Mouse (Mus musculus): ENCODE results near the gene Unc93a. TPM values are rescaled to one million over a fixed set of nuclear protein-coding genes. Genes with fewer than 3 reads are reported as not detected.
"Not testable (repeated sequence)": the region's sequence is repeated elsewhere in the genome, so short reads cannot be mapped to it uniquely, and the experiment has no call there.

Gene Unc93a
- total RNA-seq, 2 experiments from 2014 or later: not detected

DNA sequence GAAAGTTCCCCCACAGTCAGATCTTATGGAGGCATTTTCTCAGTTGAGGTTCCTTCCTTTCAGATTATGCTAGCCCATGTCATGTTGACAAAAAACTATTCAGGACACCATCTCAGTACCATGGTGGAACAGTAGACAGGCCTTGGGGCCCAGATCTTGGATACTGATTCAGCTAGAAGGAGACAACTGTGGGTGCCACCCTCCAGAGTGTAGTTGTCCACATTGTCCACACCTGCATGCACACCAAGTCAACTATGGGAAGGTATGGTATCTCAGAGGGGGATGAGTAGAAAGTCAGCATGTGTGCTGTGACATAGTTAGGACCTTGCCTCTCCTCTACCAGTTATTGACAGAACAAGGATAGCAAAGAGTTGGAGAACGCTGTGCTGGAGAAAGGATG lies 40.1 kb downstream of the Unc93a start:
- DNase-seq (ENCODE audit: low spot score in 2 of 2): not testable (repeated sequence)

DNA sequence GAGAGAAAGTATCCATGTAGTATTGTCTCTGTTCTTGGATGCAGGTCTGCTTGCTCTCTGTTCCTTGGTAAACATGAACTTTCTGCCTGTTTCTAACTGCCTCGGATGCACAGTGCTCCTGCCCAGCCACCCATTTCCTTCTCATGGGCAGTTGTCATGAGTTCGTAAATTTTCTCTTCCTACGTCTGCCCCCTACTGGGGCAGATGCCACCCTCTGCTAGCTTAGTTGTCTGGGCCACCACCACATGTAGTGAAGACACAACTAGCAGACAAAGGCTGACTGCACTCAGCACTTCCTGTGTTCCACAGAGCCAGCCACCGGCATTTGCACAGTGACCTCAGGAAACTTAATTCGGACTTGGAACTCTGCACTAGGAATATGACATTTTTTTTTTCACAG lies 62.4 kb downstream of the Unc93a start:
- DNase-seq (ENCODE audit: low spot score in 2 of 2): not testable (repeated sequence)

DNA sequence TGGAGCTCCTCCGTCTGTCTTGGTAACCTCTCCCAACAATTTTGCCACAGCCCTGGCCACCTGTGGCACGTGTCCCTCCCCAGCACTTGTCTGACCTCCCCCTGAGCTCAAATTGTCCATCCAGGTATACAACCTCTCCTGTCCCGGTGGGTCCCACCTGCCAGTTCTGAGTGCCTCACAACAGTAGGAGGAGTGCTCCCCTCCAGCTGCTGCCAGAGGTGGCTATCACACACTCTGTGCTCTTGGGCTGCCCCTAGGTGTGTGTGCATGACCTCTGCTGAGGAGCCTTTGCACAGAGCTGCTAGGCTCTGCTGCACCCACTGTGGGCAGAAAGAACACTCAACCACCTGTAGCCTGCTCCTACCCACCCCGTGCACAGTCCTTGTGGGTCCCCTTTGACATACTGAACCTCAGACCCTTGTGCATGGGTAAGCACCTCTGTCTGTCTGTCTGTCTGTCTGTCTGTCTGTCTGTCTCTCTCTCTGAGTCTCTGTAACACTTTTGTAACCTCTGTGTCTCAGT lies 63.7 kb downstream of the Unc93a start:
- DNase-seq (ENCODE audit: low spot score in 2 of 2): not testable (repeated sequence)

DNA sequence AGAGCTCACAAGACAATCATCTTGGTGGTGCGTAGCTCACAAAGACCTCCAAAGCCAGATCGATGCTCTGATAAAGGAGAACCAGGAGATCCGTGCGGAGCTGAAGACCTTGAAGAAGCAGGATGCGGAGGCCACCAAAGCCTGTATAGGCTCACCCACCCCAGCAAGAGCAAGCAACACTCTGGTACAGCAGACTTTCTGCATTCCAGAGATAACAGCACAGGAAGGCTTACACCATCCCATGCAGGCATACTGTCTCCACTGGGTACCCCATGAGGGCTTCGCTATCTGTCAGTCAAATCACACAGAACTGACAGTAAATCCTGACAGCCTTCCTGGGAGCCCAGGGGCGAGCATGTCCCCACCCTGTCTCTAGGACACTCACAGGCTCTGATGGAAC lies 68.7 kb downstream of the Unc93a start:
- not testable (repeated sequence) for DNase-seq (ENCODE audit: low spot score in 2 of 2)

DNA sequence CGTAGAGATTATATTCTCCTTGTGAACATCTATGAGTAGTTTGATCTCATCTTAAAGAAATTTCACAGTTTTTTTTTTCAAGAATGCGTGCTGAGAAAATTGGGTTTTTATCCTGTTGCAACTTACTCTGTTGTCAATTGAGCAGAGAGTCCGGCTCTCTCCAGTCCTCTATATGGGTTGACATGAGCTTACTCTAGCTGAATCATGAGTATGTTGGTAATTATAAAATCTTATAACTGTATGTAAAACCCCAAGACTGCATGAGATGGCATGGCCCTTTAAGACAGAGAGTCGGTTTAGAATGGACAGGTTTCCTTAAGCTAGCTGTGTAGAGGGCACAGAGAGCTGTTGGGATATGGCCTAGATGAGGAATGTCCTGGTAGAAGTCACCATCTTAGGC lies 70.8 kb downstream of the Unc93a start, which contains the start of gene Tcp10b:
Gene Tcp10b (plus strand): TSS at position 301 of the 400 bp plus-strand sequence.
- DNase-seq (ENCODE audit: low spot score in 2 of 2): not testable (repeated sequence)

Other genes with a start within 250 kb of the Unc93a start
- gene Pnldc1, start 221.6 kb downstream of the Unc93a start, total RNA-seq (2021): 1 to 10 TPM; 1.3 to 2.8 TPM
- 100 to 1,000 TPM; 224 to 239 TPM for gene Tcp1, start 216.1 kb downstream of the Unc93a start, total RNA-seq (2021)
- 10 to 100 TPM; 54.4 to 62.4 TPM for gene Mrpl18, start 215.5 kb downstream of the Unc93a start, total RNA-seq (2021)
- 1 to 10 TPM; 2.3 to 4.4 TPM for gene Acat3, start 191.2 kb downstream of the Unc93a start, total RNA-seq (2021)
- 100 to 1,000 TPM; 101 to 110 TPM for gene Acat2, start 171.1 kb downstream of the Unc93a start, total RNA-seq (2021)
- 10 to 100 TPM; 64.5 to 66.4 TPM for gene Wtap, start 137.6 kb downstream of the Unc93a start, total RNA-seq (2021)
- gene Sod2, start 125.0 kb downstream of the Unc93a start, total RNA-seq (2021): 100 to 1,000 TPM; 211 to 236 TPM
- under 1 TPM; 0.41 to 0.65 TPM for gene Gpr31b, start 79.5 kb downstream of the Unc93a start, total RNA-seq (2021)
- under 1 TPM; 0.34 to 0.47 TPM for gene Tcp10b, start 70.7 kb downstream of the Unc93a start, total RNA-seq (2021)
- gene Smok2a, start 89.4 kb upstream of the Unc93a start, total RNA-seq (2021): not detected
- not detected for gene Smok2b, start 98.4 kb upstream of the Unc93a start, total RNA-seq (2021)
- gene Tcp10c, start 222.8 kb upstream of the Unc93a start, total RNA-seq (2021): under 1 TPM in 1 of 2 experiments, not detected in 1; 0.20 TPM